Mouse (Mus musculus) heart, embryonic 16.5 days (tissue): ENCODE results near the gene Cacnb3. TPM values are rescaled to one million over a fixed set of nuclear protein-coding genes. Genes with fewer than 3 reads are reported as not detected.
A peak's percentile ranks its signal among the peaks of the same experiment; 100 is the strongest.

Source experiments
- ATAC-seq: fragments of 200-750 bp; cut with Nextera tagmentation; replicated peaks from 2 replicates; pipeline ENCODE4 v1.8.0; 2017; ENCODE audit warnings: moderate number of reproducible peaks; ENCODE audit not compliant: insufficient read depth, low FRiP score; ENCODE audit errors: extremely low read depth
- H3K27ac ChIP-seq: fragments of 300-500 bp; sonication (generic); 2 replicates; pipeline ENCODE4 v1.5.1; 2014; ENCODE audit warnings: mild to moderate bottlenecking, low read length, control low read depth, moderate library complexity
- H3K27me3 ChIP-seq: fragments of 300-500 bp; sonication (generic); 2 replicates; pipeline ENCODE4 v1.6.1; 2014; ENCODE audit warnings: low read length, mixed read lengths; ENCODE audit not compliant: control insufficient read depth, insufficient read depth
- H3K36me3 ChIP-seq: fragments of 300-500 bp; sonication (generic); 2 replicates; pipeline ENCODE4 v1.6.1; 2014; ENCODE audit not compliant: control insufficient read depth, insufficient read depth
- H3K4me1 ChIP-seq: fragments of 300-500 bp; sonication (generic); 2 replicates; pipeline ENCODE4 v1.6.1; 2014; ENCODE audit warnings: low read length, mixed read lengths; ENCODE audit not compliant: control insufficient read depth, insufficient read depth
- H3K4me2 ChIP-seq: fragments of 300-500 bp; sonication (generic); 2 replicates; pipeline ENCODE4 v1.6.1; 2014; ENCODE audit warnings: low read depth, mild to moderate bottlenecking, control low read depth, low read length
- H3K4me3 ChIP-seq: fragments of 300-500 bp; sonication (generic); 2 replicates; pipeline ENCODE4 v1.5.1; 2014; ENCODE audit warnings: mild to moderate bottlenecking, control low read depth, low read length
- H3K9ac ChIP-seq: fragments of 300-500 bp; sonication (generic); 2 replicates; pipeline ENCODE4 v1.6.1; 2014; ENCODE audit warnings: low read length, control low read depth
- H3K9me3 ChIP-seq: fragments of 300-500 bp; sonication (generic); replicated peaks from 2 replicates; pipeline ENCODE4 v1.6.1; 2016; ENCODE audit warnings: low read length; ENCODE audit not compliant: control insufficient read depth
- WGBS: fragments of 180-500 bp; shearing (Covaris S2); extraction: QIAGEN DNeasy Blood & Tissue Kit; methylation state at CpG from one replicate; pipeline ENCODE4 v1.1.7; 2014; 5-methylcytosine and 5-hydroxymethylcytosine counted together
- polyA plus RNA-seq: library from polyadenylated mRNA; unstranded; fragments of >200 nt; fragmentation: Nextera tagmentation; extraction: Ambion mirVana; gene quantifications from 2 replicates; pipeline ENCODE4 v1.2.1, GENCODE M21; 2015

Cacnb3 gene
- polyA plus RNA-seq, 1 experiment from 2014 or later, result 8.2 TPM

- Histone ChIP-seq H3K9me3 (no peaks in the 10 kb centered on the region), H3K9ac (no peak overlapping the region), H3K27me3 (no peaks in the 10 kb centered on the region), H3K27ac (no peak overlapping the region), H3K4me3 (no peak overlapping the region), H3K36me3 (no peaks in the 10 kb centered on the region), H3K4me1 (peaks cover 28% of the 10 kb centered on the region), H3K4me2 (no peak overlapping the region)
- 0 out of 2 replicates have a peak, but pooled peaks have one; percentile 43 for ATAC-seq
- WGBS, result 52% methylated on average over 6 of the region's 6 CpGs
Observed at GRCm38 (mm10) chr15:98615751-98616150, 14.9 kb upstream of the Cacnb3 start.

GRCm38 (mm10) chr15:98616362-98617175 lies 14.1 kb upstream of the Cacnb3 start:
- Histone ChIP-seq H3K4me1 (peaks cover 28% of the 10 kb centered on the region), H3K9ac (peak overlapping the region; percentile 59; the same call in 1 of the 2 replicates), H3K36me3 (no peaks in the 10 kb centered on the region), H3K4me3 (peak overlapping the region; percentile 13; the same call in 1 of the 2 replicates), H3K9me3 (no peaks in the 10 kb centered on the region), H3K4me2 (peak overlapping the region; percentile 54), H3K27ac (peak overlapping the region; percentile 68), H3K27me3 (no peaks in the 10 kb centered on the region)
- ATAC-seq, result no peak
- 27% methylated on average over 20 of the region's 20 CpGs for WGBS

GRCm38 (mm10) chr15:98617176-98617537 lies 13.5 kb upstream of the Cacnb3 start:
- no peaks in the 10 kb centered on the region for H3K36me3 ChIP-seq
- H3K4me2 ChIP-seq, result peak overlapping the region; percentile 54
- H3K9me3 ChIP-seq, result no peaks in the 10 kb centered on the region
- peak overlapping the region; percentile 13; the same call in 1 of the 2 replicates for H3K4me3 ChIP-seq
- ATAC-seq, result 0 out of 2 replicates have a peak, but pooled peaks have one; percentile 8
- 0% methylated on average over 12 of the region's 12 CpGs for WGBS
- peaks cover 28% of the 10 kb centered on the region for H3K4me1 ChIP-seq
- no peaks in the 10 kb centered on the region for H3K27me3 ChIP-seq
- H3K27ac ChIP-seq, result no peak overlapping the region
- peak overlapping the region; percentile 59 for H3K9ac ChIP-seq

GRCm38 (mm10) chr15:98622199-98622598 lies 8.4 kb upstream of the Cacnb3 start:
- Histone ChIP-seq H3K4me1 (peaks cover 9% of the 10 kb centered on the region), H3K9ac (no peak overlapping the region), H3K9me3 (0 out of 2 replicates have a peak, but pooled peaks cover 4% of the 10 kb centered on the region), H3K27ac (no peak overlapping the region), H3K4me3 (no peak overlapping the region), H3K4me2 (no peak overlapping the region), H3K36me3 (no peaks in the 10 kb centered on the region), H3K27me3 (no peaks in the 10 kb centered on the region)
- no peak for ATAC-seq
- WGBS, result 26% methylated on average over 7 of the region's 7 CpGs

GRCm38 (mm10) chr15:98622721-98623120 lies 7.9 kb upstream of the Cacnb3 start:
- H3K36me3 ChIP-seq, result no peaks in the 10 kb centered on the region
- 28% methylated on average over 6 of the region's 6 CpGs for WGBS
- no peak for ATAC-seq
- H3K4me1 ChIP-seq, result peaks cover 7% of the 10 kb centered on the region; the same call in 1 of the 2 replicates
- no peak overlapping the region for H3K9ac ChIP-seq
- H3K4me2 ChIP-seq, result no peak overlapping the region
- no peak overlapping the region for H3K27ac ChIP-seq
- H3K27me3 ChIP-seq, result 0 out of 2 replicates have a peak, but pooled peaks cover 2% of the 10 kb centered on the region
- H3K9me3 ChIP-seq, result 0 out of 2 replicates have a peak, but pooled peaks cover 4% of the 10 kb centered on the region
- no peak overlapping the region for H3K4me3 ChIP-seq

- no peak for ATAC-seq
- Histone ChIP-seq H3K9ac (no peak overlapping the region), H3K27me3 (peaks cover 6% of the 10 kb centered on the region), H3K4me1 (peaks cover 8% of the 10 kb centered on the region), H3K4me3 (no peak overlapping the region), H3K9me3 (0 out of 2 replicates have a peak, but pooled peaks cover 4% of the 10 kb centered on the region), H3K27ac (0 out of 2 replicates have a peak overlapping the region, but pooled peaks have one; percentile 13), H3K4me2 (no peak overlapping the region), H3K36me3 (no peaks in the 10 kb centered on the region)
- 48% methylated on average over 5 of the region's 5 CpGs for WGBS
Observed at GRCm38 (mm10) chr15:98623361-98623821, 7.2 kb upstream of the Cacnb3 start.

GRCm38 (mm10) chr15:98626078-98626477 lies 4.6 kb upstream of the Cacnb3 start:
- no peak overlapping the region for H3K27ac ChIP-seq
- H3K9ac ChIP-seq, result no peak overlapping the region
- H3K27me3 ChIP-seq, result peaks cover 20% of the 10 kb centered on the region
- ATAC-seq, result 0 out of 2 replicates have a peak, but pooled peaks have one; percentile 45
- peaks cover 15% of the 10 kb centered on the region for H3K4me1 ChIP-seq
- H3K36me3 ChIP-seq, result no peaks in the 10 kb centered on the region
- H3K4me3 ChIP-seq, result no peak overlapping the region
- H3K4me2 ChIP-seq, result 0 out of 2 replicates have a peak overlapping the region, but pooled peaks have one; percentile 14
- 24% methylated on average over 8 of the region's 8 CpGs for WGBS
- 0 out of 2 replicates have a peak, but pooled peaks cover 4% of the 10 kb centered on the region for H3K9me3 ChIP-seq

GRCm38 (mm10) chr15:98626487-98627212 lies 4.0 kb upstream of the Cacnb3 start:
- Histone ChIP-seq H3K4me2 (0 out of 2 replicates have a peak overlapping the region, but pooled peaks have one; percentile 14), H3K27me3 (peaks cover 24% of the 10 kb centered on the region), H3K36me3 (no peaks in the 10 kb centered on the region), H3K4me1 (peaks cover 20% of the 10 kb centered on the region), H3K27ac (no peak overlapping the region), H3K9me3 (0 out of 2 replicates have a peak, but pooled peaks cover 4% of the 10 kb centered on the region), H3K9ac (no peak overlapping the region), H3K4me3 (no peak overlapping the region)
- 76% methylated on average over 7 of the region's 7 CpGs for WGBS
- no peak for ATAC-seq
